Mouse (Mus musculus) MEL (cell line): ENCODE results near the gene Stard3nl. TPM values are rescaled to one million over a fixed set of nuclear protein-coding genes. Genes with fewer than 3 reads are reported as not detected.
"Not testable (repeated sequence)": the region's sequence is repeated elsewhere in the genome, so short reads cannot be mapped to it uniquely, and the experiment has no call there.

Experiments used
- DNase-seq: peaks from one replicate; pipeline ENCODE4 v3.0.0; 2011; ENCODE audit warnings: low read depth, low spot score
- H3K27ac ChIP-seq: 2 replicates; pipeline ENCODE4 v1.5.1; 2012; ENCODE audit warnings: low read depth, mild to moderate bottlenecking, control low read depth, low read length, moderate library complexity; ENCODE audit not compliant: control insufficient read depth
- H3K27me3 ChIP-seq, 2 experiments: fragments of 150-350 bp in 1 of 2; sonication (generic) in 1 of 2; 2 replicates each; pipeline ENCODE4 v1.6.1; 2012; ENCODE audit warnings: low read length in 2 of 2, mild to moderate bottlenecking in 2 of 2, improper control_type of control experiment in 1 of 2, moderate library complexity in 1 of 2; ENCODE audit not compliant: insufficient read depth in 2 of 2, control insufficient read depth in 1 of 2
- H3K36me3 ChIP-seq, 2 experiments: 2 replicates each; pipeline ENCODE4 v1.6.1; 2012 to 2014; ENCODE audit warnings: low read length in 2 of 2, improper control_type of control experiment in 1 of 2, inconsistent platforms in 1 of 2, mild to moderate bottlenecking in 1 of 2; ENCODE audit not compliant: insufficient read depth in 2 of 2, control insufficient read depth in 1 of 2
- H3K4me1 ChIP-seq, 2 experiments: fragments of 150-350 bp in 1 of 2; sonication (generic) in 1 of 2; 2 replicates each; pipeline ENCODE4 v1.6.1; 2012; ENCODE audit warnings: low read length in 2 of 2, improper control_type of control experiment in 1 of 2, mild to moderate bottlenecking in 1 of 2; ENCODE audit not compliant: insufficient read depth in 2 of 2, control insufficient read depth in 1 of 2
- H3K4me3 ChIP-seq, 2 experiments: fragments of 150-350 bp in 1 of 2; sonication (generic) in 1 of 2; 2 replicates each; pipeline ENCODE4 v1.5.1; 2012; ENCODE audit warnings: low read depth in 2 of 2, low read length in 2 of 2, mild to moderate bottlenecking in 2 of 2, moderate library complexity in 2 of 2, control low read depth in 1 of 2, improper control_type of control experiment in 1 of 2; ENCODE audit not compliant: control insufficient read depth in 1 of 2, insufficient read depth in 1 of 2
- H3K79me2 ChIP-seq: 2 replicates; pipeline ENCODE4 v1.6.1; 2012; ENCODE audit warnings: mild to moderate bottlenecking, low read length, moderate library complexity; ENCODE audit not compliant: control insufficient read depth, poor library complexity, insufficient read depth
- H3K9ac ChIP-seq: 2 replicates; pipeline ENCODE4 v1.6.1; 2012; ENCODE audit warnings: low read depth, mild to moderate bottlenecking, control low read depth, low read length, moderate library complexity; ENCODE audit not compliant: control insufficient read depth, poor library complexity, severe bottlenecking
- H3K9me3 ChIP-seq: fragments of 150-350 bp; sonication (generic); replicated peaks from 2 replicates; pipeline ENCODE4 v1.6.1; 2012; ENCODE audit warnings: mild to moderate bottlenecking, low read length, improper control_type of control experiment, moderate library complexity; ENCODE audit not compliant: insufficient read depth
- CHD2 ChIP-seq: IDR thresholded peaks from 2 replicates; pipeline ENCODE4 v1.6.1; 2011; ENCODE audit warnings: low read length, improper control_type of control experiment
- EP300 ChIP-seq, 2 experiments: IDR thresholded peaks; 2 replicates each; pipeline ENCODE4 v1.6.1; 2011; ENCODE audit warnings: improper control_type of control experiment in 2 of 2, low read length in 2 of 2, low read depth in 1 of 2, mild to moderate bottlenecking in 1 of 2
- ETS1 ChIP-seq: IDR thresholded peaks from 2 replicates; pipeline ENCODE4 v1.6.1; 2012; ENCODE audit warnings: low read depth, mild to moderate bottlenecking, inconsistent platforms, low read length, improper control_type of control experiment, moderate library complexity
- KAT2A ChIP-seq: conservative IDR thresholded peaks from 2 replicates; pipeline ENCODE4 v1.6.1; 2012; ENCODE audit warnings: low read depth, low read length, improper control_type of control experiment, inconsistent platforms
- MAFK ChIP-seq: IDR thresholded peaks from 2 replicates; pipeline ENCODE4 v1.6.1; 2011; ENCODE audit warnings: low read depth, mild to moderate bottlenecking, low read length, improper control_type of control experiment, borderline replicate concordance
- MAX ChIP-seq: IDR thresholded peaks from 2 replicates; pipeline ENCODE4 v1.6.1; 2011; ENCODE audit warnings: low read length, improper control_type of control experiment
- MAZ ChIP-seq: IDR thresholded peaks from 2 replicates; pipeline ENCODE4 v1.6.1; 2012; ENCODE audit warnings: low read depth, mild to moderate bottlenecking, inconsistent platforms, low read length, improper control_type of control experiment
- MXI1 ChIP-seq: IDR thresholded peaks from 2 replicates; pipeline ENCODE4 v1.6.1; 2011; ENCODE audit warnings: mild to moderate bottlenecking, low read depth, low read length, improper control_type of control experiment
- NELFE ChIP-seq: IDR thresholded peaks from 2 replicates; pipeline ENCODE4 v1.6.1; 2011; ENCODE audit warnings: low read depth, low read length, improper control_type of control experiment
- SMC3 ChIP-seq: IDR thresholded peaks from 2 replicates; pipeline ENCODE4 v1.6.1; 2011; ENCODE audit warnings: low read depth, low read length, improper control_type of control experiment
- TBP ChIP-seq: IDR thresholded peaks from 2 replicates; pipeline ENCODE4 v1.8.0; 2011; ENCODE audit warnings: low read depth, low read length, improper control_type of control experiment
- UBTF ChIP-seq: IDR thresholded peaks from 2 replicates; pipeline ENCODE4 v1.6.1; 2012; ENCODE audit warnings: low read depth, mild to moderate bottlenecking, inconsistent platforms, low read length, improper control_type of control experiment, moderate library complexity, borderline replicate concordance; ENCODE audit not compliant: insufficient read depth
- USF1 ChIP-seq: IDR thresholded peaks from 2 replicates; pipeline ENCODE4 v1.6.1; 2014; ENCODE audit warnings: low read depth, mild to moderate bottlenecking, inconsistent platforms, low read length, improper control_type of control experiment, moderate library complexity
- ZC3H11A ChIP-seq: IDR thresholded peaks from 2 replicates; pipeline ENCODE4 v1.6.1; 2012; ENCODE audit warnings: low read depth, mild to moderate bottlenecking, inconsistent platforms, low read length, improper control_type of control experiment
- ZMIZ1 ChIP-seq: IDR thresholded peaks from 2 replicates; pipeline ENCODE4 v1.6.1; 2012; ENCODE audit warnings: low read depth, mild to moderate bottlenecking, inconsistent platforms, low read length, improper control_type of control experiment, moderate library complexity
- ZNF384 ChIP-seq: IDR thresholded peaks from 2 replicates; pipeline ENCODE4 v1.6.1; 2012; ENCODE audit warnings: low read depth, mild to moderate bottlenecking, inconsistent platforms, low read length, improper control_type of control experiment
- polyA plus RNA-seq, 2 experiments: library from polyadenylated mRNA; stranded (reverse) in 1 of 2; unstranded in 1 of 2; fragments of >175 nt in 1 of 2; fragments of >200 nt in 1 of 2; gene quantifications; 2 replicates each; pipeline versions ENCODE4 v1.2.1 to v1.2.4; 2012; ENCODE audit warnings: low replicate concordance in 2 of 2, low read depth in 1 of 2; ENCODE audit not compliant: insufficient read length in 2 of 2, insufficient read depth in 1 of 2, missing spikeins in 1 of 2
- total RNA-seq: library from RNA; depleted of rRNA; stranded (reverse); fragments of 300-350 nt; gene quantifications from 2 replicates; pipeline ENCODE4 v1.2.3, GENCODE M21; 2012

Stard3nl gene
- total and polyA plus RNA-seq, 3 experiments = 16.1 to 22.9 TPM; not detected in 1

- H3K27ac ChIP-seq = no peak overlapping the region
- H3K9me3 ChIP-seq = no peaks in the 10 kb centered on the region
- no peaks in the 10 kb centered on the region for H3K36me3 ChIP-seq
- no peak overlapping the region for H3K4me3 ChIP-seq
- TF ChIP-seq MXI1 = no peak
- no peaks in the 10 kb centered on the region for H3K27me3 ChIP-seq
- H3K9ac ChIP-seq = no peak overlapping the region
- no peak for DNase-seq
- no peaks in the 10 kb centered on the region for H3K4me1 ChIP-seq
- no peaks in the 10 kb centered on the region for H3K79me2 ChIP-seq
Observed at GRCm38 (mm10) chr13:19356720-19357119, 38.9 kb downstream of the Stard3nl start.

DNA sequence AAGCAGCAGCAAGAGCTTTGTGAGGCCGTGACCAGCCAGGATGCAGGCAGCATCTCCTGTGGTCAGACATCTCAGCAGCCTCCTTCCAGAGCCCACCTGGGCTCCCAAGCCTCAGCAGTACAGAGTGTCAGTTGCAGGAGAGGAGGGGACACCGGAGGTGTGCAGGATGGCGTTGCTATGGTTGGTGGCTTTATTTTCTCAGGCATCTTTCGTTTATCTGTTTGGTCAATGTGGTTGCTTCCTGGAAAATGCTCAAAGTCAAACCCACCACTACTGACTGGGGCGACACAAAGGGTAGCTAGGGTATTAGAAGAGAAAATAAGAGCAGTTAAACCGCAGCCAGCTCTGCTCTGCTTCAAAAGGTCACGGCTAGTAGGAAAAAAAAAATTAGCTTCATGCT lies 39.5 kb downstream of the Stard3nl start:
- Histone ChIP-seq H3K27me3 (no peaks in the 10 kb centered on the region), H3K79me2 (no peaks in the 10 kb centered on the region)
- no peak for DNase-seq
- TF ChIP-seq MXI1 (no peak), ETS1 (no peak), ZC3H11A (no peak), CHD2 (no peak)
- TF ChIP-seq, all 39 proteins: peak for 0
- H3K9me3 ChIP-seq = no peaks in the 10 kb centered on the region
- H3K27ac ChIP-seq = no peak overlapping the region
- H3K36me3 ChIP-seq = no peaks in the 10 kb centered on the region
- H3K4me3 ChIP-seq = no peak overlapping the region
- no peak overlapping the region for H3K9ac ChIP-seq
- H3K4me1 ChIP-seq = no peaks in the 10 kb centered on the region

GRCm38 (mm10) chr13:19352795-19353194 lies 42.8 kb downstream of the Stard3nl start:
- Histone ChIP-seq H3K4me3 (no peak overlapping the region), H3K4me1 (no peaks in the 10 kb centered on the region), H3K27me3 (peaks cover 0 to 1% of the 10 kb centered on the region in 2 experiments; a peak in 2 of 4 replicates), H3K79me2 (no peaks in the 10 kb centered on the region)
- TF ChIP-seq TBP (no peak), EP300 (IDR thresholded peaks at IDR 0.05; ENCODE audit: low read depth in 1 of 2, low read length in 2 of 2) (no peak), USF1 (no peak), MAFK (no peak), MAX (no peak), ZMIZ1 (no peak), MAZ (no peak), ZNF384 (no peak), UBTF (no peak), NELFE (no peak), KAT2A (no peak), SMC3 (no peak)
- TF ChIP-seq, all 39 proteins: peak for 0
- no peak overlapping the region for H3K27ac ChIP-seq
- no peak for DNase-seq
- no peaks in the 10 kb centered on the region for H3K36me3 ChIP-seq
- no peak overlapping the region for H3K9ac ChIP-seq
- H3K9me3 ChIP-seq = no peaks in the 10 kb centered on the region

DNA sequence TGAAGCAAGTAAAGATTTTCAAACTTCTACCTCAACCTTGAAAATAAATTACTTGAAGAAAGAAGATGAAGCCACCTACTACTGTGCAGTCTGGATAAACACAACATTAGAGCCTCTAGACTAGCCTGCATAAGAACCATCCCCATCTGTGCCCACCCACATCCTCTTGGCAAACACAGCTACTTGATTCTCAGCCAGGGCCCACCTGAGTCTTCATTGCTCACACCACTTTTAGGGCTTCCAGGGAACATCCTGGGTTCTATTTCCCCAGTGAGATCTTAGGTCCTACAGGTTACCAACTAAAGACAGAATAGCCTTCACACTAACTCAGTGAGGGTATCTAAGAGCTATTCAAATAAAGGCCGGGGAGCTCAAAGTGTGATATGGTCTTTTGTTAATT lies 55.2 kb downstream of the Stard3nl start:
- not testable (repeated sequence) for H3K27me3 ChIP-seq, H3K4me3 ChIP-seq, H3K9me3 ChIP-seq, H3K9ac ChIP-seq, DNase-seq, H3K4me1 ChIP-seq, H3K79me2 ChIP-seq, H3K36me3 ChIP-seq, H3K27ac ChIP-seq

- not testable (repeated sequence) for H3K9me3 ChIP-seq, H3K4me1 ChIP-seq, DNase-seq, H3K9ac ChIP-seq, H3K27ac ChIP-seq, H3K36me3 ChIP-seq, H3K4me3 ChIP-seq, H3K79me2 ChIP-seq, H3K27me3 ChIP-seq
Observed at GRCm38 (mm10) chr13:19336310-19336709, 59.3 kb downstream of the Stard3nl start.
